ENCODE assay signal across 8 mouse cellular contexts in the genomic region with DNA sequence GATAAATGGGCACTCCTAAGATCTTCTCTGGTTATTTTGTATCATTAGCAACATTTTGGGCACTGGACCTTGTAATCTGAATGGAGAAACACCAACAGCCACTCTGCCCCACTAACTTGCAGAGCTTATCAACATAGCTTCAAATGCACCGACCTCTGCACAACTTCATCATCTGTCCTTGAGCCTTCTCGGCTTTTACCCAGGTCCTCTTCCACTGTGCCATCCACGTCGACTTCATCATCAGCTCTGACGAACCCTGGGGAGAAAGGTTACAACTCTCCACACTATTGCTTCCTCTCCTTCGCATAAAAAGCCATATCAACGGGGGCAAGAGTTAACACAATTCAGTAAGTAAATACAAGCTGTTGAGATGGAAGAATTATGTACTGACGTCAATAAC. TPM values are rescaled to one million over a fixed set of nuclear protein-coding genes. Genes with fewer than 3 reads are reported as not detected.
DNase-seq lines count a peak whose midpoint lies in the region; ATAC-seq lines count a peak whose summit lies in the region.

No protein-coding gene starts in this region.

- no peak for DNase-seq in heart, adult 8-10 months (ENCODE audit: low spot score)
- DNase-seq in adrenal gland, adult 2 months = peak; percentile 65
- no peak for DNase-seq in hindbrain, embryonic 10.5 days (ENCODE audit: low spot score)
- DNase-seq in left cerebral cortex, postnatal 36 days (ENCODE audit: low spot score in 2 of 2) = no peak
- DNase-seq in gastrocnemius, postnatal 36 days = no peak
- DNase-seq in frontal cortex, postnatal 36 days (ENCODE audit: low spot score in 2 of 2) = no peak

- H3K27me3 ChIP-seq in heart, embryonic 16.5 days (ENCODE audit: control insufficient read depth, insufficient read depth, low read length) = no peaks in the 10 kb centered on the region
- H3K27me3 ChIP-seq in hindbrain, embryonic 10.5 days (ENCODE audit: insufficient read depth, poor library complexity, severe bottlenecking) = no peaks in the 10 kb centered on the region
- no peaks in the 10 kb centered on the region for H3K27me3 ChIP-seq in midbrain, embryonic 12.5 days

- H3K9me3 ChIP-seq in heart, embryonic 16.5 days (replicated peaks; ENCODE audit: control insufficient read depth, low read length) = no peaks in the 10 kb centered on the region
- H3K9me3 ChIP-seq in hindbrain, embryonic 10.5 days = no peaks in the 10 kb centered on the region
- H3K9me3 ChIP-seq in midbrain, embryonic 12.5 days = no peaks in the 10 kb centered on the region

- intact Hi-C loops in left cerebral cortex, postnatal 36 days (cut with DNase I) = loop anchor here (2.0 to 10.0 kb wide), 4 partner anchors 19 to 749 kb away; partner anchors contain the start of genes Nt5dc3, Rtcb and Syn3
- intact Hi-C loops in gastrocnemius, postnatal 36 days (cut with DNase I) = loop anchor here (2.0 kb wide), 1 partner anchor 19 kb away; no protein-coding TSS in a partner anchor

- peaks cover 40% of the 10 kb centered on the region for H3K36me3 ChIP-seq in heart, embryonic 16.5 days (ENCODE audit: control insufficient read depth, insufficient read depth)
- H3K36me3 ChIP-seq in hindbrain, embryonic 10.5 days = peaks cover 50% of the 10 kb centered on the region
- peaks cover 46% of the 10 kb centered on the region for H3K36me3 ChIP-seq in midbrain, embryonic 12.5 days

- H3K9ac ChIP-seq in heart, embryonic 16.5 days (ENCODE audit: low read length) = peak overlapping the region; percentile 97
- H3K9ac ChIP-seq in midbrain, embryonic 12.5 days (replicated peaks) = peak overlapping the region; percentile 94

- peak overlapping the region; percentile 99 for H3K4me3 ChIP-seq in heart, embryonic 16.5 days (ENCODE audit: low read length)
- H3K4me3 ChIP-seq in hindbrain, embryonic 10.5 days = peak overlapping the region; percentile 94
- peak overlapping the region; percentile 73 for H3K4me3 ChIP-seq in midbrain, embryonic 12.5 days

- WGBS in heart, embryonic 16.5 days = 2% methylated on average over 8 of the region's 8 CpGs
- 10% methylated on average over 8 of the region's 8 CpGs for WGBS in hindbrain, embryonic 10.5 days
- WGBS in midbrain, embryonic 12.5 days = 6% methylated on average over 8 of the region's 8 CpGs

- H3K4me2 ChIP-seq in heart, embryonic 16.5 days (ENCODE audit: low read depth, low read length) = peak overlapping the region; percentile 86
- H3K4me2 ChIP-seq in midbrain, embryonic 12.5 days (replicated peaks) = peak overlapping the region; percentile 67

- peak overlapping the region; percentile 95 for H3K27ac ChIP-seq in heart, embryonic 16.5 days (ENCODE audit: low read length)
- H3K27ac ChIP-seq in hindbrain, embryonic 10.5 days = peak overlapping the region; percentile 98
- H3K27ac ChIP-seq in midbrain, embryonic 12.5 days (replicated peaks) = no peak overlapping the region

- no peak for ATAC-seq in heart, embryonic 16.5 days (replicated peaks; ENCODE audit: extremely low read depth, insufficient read depth, low FRiP score)
- ATAC-seq in midbrain, embryonic 12.5 days (ENCODE audit: low FRiP score, low read depth) = no peak

- peaks cover 48% of the 10 kb centered on the region for H3K4me1 ChIP-seq in heart, embryonic 16.5 days (ENCODE audit: control insufficient read depth, insufficient read depth, low read length)
- H3K4me1 ChIP-seq in hindbrain, embryonic 10.5 days (replicated peaks) = peaks cover 54% of the 10 kb centered on the region
- peaks cover 51% of the 10 kb centered on the region for H3K4me1 ChIP-seq in midbrain, embryonic 12.5 days

RNA-seq across cellular contexts. Expression of gene Hsp90b1, which starts 1.2 kb away (rescaled TPM):
- 415 and 417 TPM in 2 replicates for polyA plus RNA-seq in heart, embryonic 16.5 days (2015; fragmentation: Nextera tagmentation; extraction: Ambion mirVana)
- 100 to 1,000 TPM; 347 to 447 (median 351) TPM for total RNA-seq in heart, adult 8-10 months (2022)
- total RNA-seq in adrenal gland, adult 2 months (2021) = 100 to 1,000 TPM; 691 to 855 TPM
- 9.6 and 15.2 TPM in 2 replicates for polyA plus RNA-seq in adrenal gland, adult 2 months (2012; rRNA removed)
- polyA plus RNA-seq in hindbrain, embryonic 10.5 days (2016; fragmentation: Nextera tagmentation; extraction: Ambion mirVana) = 412 and 566 TPM in 2 replicates
- polyA plus RNA-seq in midbrain, embryonic 12.5 days (2016; fragmentation: Nextera tagmentation; extraction: Ambion mirVana) = 452 and 458 TPM in 2 replicates
- 100 to 1,000 TPM; 290 to 352 TPM for total RNA-seq in left cerebral cortex, postnatal 36 days (2021)
- 100 to 1,000 TPM in 1 of 2 experiments, 10 to 100 TPM in 1; 99.0 to 101 TPM for total RNA-seq in gastrocnemius, postnatal 36 days (2021)

RNA-seq across cellular contexts. Expression of gene Ttc41, which starts 1.5 kb away (rescaled TPM):
- polyA plus RNA-seq in heart, embryonic 16.5 days (2015; fragmentation: Nextera tagmentation; extraction: Ambion mirVana) = 1.7 and 1.9 TPM in 2 replicates
- total RNA-seq in heart, adult 8-10 months (2022) = 1 to 10 TPM; 1.6 to 2.7 (median 2.1) TPM
- total RNA-seq in adrenal gland, adult 2 months (2021) = 1 to 10 TPM; 1.6 to 2.5 TPM
- polyA plus RNA-seq in adrenal gland, adult 2 months (2012; rRNA removed) = 1.0 and 1.5 TPM in 2 replicates
- polyA plus RNA-seq in hindbrain, embryonic 10.5 days (2016; fragmentation: Nextera tagmentation; extraction: Ambion mirVana) = 2.9 TPM in 2 replicates
- polyA plus RNA-seq in midbrain, embryonic 12.5 days (2016; fragmentation: Nextera tagmentation; extraction: Ambion mirVana) = 3.0 and 3.5 TPM in 2 replicates
- total RNA-seq in left cerebral cortex, postnatal 36 days (2021) = 1 to 10 TPM; 1.3 to 1.7 TPM
- 1 to 10 TPM; 1.9 to 2.1 TPM for total RNA-seq in gastrocnemius, postnatal 36 days (2021)

RNA-seq across cellular contexts. Expression of gene Gm49358, which starts 59.6 kb away (rescaled TPM):
- polyA plus RNA-seq in heart, embryonic 16.5 days (2015; fragmentation: Nextera tagmentation; extraction: Ambion mirVana) = not detected in 2 replicates
- total RNA-seq in heart, adult 8-10 months (2022) = 10 to 100 TPM in 3 of 4 experiments, 1 to 10 TPM in 1; 6.3 to 16.6 (median 15.0) TPM
- total RNA-seq in adrenal gland, adult 2 months (2021) = 10 to 100 TPM; 20.1 to 23.6 TPM
- polyA plus RNA-seq in adrenal gland, adult 2 months (2012; rRNA removed) = not detected in 2 replicates
- polyA plus RNA-seq in hindbrain, embryonic 10.5 days (2016; fragmentation: Nextera tagmentation; extraction: Ambion mirVana) = not detected in 2 replicates
- polyA plus RNA-seq in midbrain, embryonic 12.5 days (2016; fragmentation: Nextera tagmentation; extraction: Ambion mirVana) = not detected in 2 replicates
- 10 to 100 TPM; 19.2 to 24.9 TPM for total RNA-seq in left cerebral cortex, postnatal 36 days (2021)
- total RNA-seq in gastrocnemius, postnatal 36 days (2021) = 10 to 100 TPM; 20.2 to 20.3 TPM
